Mouse (Mus musculus) frontal cortex, postnatal 25 days (tissue): ENCODE data around the gene Fam102a.
A peak's percentile ranks its signal among the peaks of the same experiment; 100 is the strongest.

Experiments used
- DNase-seq, 2 experiments: peaks; one replicate each; pipeline ENCODE4 v3.0.0; 2022; ENCODE audit warnings: low spot score in 2 of 2

The Fam102a gene

GRCm38 (mm10) chr2:32514335-32514734 is 20.8 kb upstream of the Fam102a start:
- no peak for DNase-seq

DNA sequence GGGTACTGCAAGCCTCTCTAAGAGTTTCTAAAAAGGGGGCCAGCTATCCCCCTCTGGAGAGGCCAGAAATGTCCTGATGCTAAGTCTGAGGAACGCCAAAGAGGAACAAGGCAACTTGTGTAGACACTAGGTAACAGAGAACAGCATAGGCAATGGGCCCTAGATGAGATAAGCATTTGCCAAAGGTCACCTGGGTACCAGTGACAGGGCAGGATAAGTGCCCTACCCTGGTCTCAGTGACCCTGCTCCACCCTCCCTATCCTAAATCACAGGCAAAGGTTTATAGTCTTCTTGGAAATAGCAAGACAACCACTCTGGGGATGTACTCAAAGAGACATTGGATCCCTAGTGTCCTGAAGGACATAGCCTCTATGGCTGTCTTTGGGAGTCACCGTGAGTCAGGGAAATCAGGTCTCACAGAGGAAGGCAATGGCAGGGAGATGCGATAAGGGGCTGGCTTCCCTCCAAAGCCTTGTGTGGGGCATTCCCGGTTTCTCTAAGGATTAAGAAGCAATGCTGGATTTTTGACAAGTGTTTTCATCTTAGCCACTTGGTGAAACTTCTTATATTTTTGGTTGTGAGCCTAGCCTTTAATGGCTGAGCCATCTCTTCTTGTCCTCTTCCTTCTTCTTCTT is 17.8 kb upstream of the Fam102a start:
- no peak for DNase-seq

DNA sequence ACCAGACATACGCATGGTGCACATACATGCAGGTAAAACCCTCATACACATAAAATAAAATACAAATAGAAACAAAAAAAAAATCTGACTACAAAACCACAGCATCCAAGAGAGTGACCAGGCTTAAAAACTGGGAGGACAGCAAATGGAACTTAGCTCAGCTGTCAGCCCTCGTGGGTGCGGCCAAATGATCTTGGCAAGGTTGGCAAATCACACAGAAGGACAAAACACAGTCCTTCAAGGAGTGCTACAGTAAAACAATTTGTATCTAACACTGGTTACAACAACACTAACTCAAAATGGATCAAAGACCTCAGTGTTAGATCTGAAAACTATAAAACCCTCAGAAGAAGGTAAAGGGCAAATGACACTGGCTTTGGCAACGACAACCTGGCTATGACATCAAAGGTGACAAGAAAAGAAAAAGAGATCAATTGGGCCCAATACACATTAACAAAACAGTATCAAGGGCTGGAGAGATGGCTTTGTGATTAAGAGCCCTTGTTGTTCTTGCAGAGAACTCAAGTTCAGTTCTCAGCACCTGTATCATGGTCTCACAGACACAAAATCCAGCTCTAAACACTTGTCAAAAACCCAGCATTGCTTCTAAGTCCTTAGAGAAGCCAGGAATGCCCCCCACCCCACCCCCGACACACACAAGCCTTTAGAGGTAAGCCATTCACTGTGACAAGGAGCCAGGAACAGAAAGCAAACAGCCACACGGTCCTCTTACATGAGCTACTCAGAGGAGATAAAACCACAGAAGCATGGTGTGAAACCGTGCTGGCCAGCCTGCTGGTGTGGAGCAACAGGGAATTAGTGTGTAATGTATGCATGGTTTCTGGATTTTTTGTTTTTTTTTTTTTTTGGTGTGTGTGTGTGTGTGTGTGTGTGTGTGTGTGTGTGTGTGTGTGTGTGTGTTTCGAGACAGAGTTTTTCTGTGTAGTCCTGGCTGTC is 14.8 kb upstream of the Fam102a start:
- DNase-seq: no peak

DNA sequence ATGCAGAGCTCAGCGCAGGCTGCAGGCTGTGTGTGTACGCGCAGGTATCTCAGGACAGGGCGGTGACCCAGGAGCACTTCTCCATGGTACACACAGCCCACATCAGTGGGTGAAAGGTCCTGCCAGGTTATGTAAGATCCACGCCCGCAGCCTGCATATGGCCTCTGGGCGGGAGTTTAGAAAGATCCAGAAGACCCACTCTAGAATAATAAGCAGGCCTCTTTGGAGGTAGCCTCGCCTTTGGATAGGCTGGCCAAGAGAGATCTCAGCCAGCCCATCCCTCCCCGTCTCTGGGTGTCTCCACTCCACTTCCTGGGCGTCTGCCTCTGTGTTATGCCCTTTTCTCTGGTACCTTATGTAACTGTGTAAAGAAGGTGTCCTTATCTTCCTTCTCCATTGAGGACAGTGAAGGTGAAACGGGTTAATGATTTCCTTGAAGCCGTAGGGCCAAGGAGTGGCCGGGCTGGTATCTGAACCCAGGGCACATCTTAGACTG is 10.5 kb upstream of the Fam102a start:
- DNase-seq: no peak

- no peak for DNase-seq
These were observed 9.3 kb upstream of the Fam102a start for GRCm38 (mm10) chr2:32525816-32526215.

GRCm38 (mm10) chr2:32527468-32527966 is 7.6 kb upstream of the Fam102a start:
- DNase-seq: no peak

DNA sequence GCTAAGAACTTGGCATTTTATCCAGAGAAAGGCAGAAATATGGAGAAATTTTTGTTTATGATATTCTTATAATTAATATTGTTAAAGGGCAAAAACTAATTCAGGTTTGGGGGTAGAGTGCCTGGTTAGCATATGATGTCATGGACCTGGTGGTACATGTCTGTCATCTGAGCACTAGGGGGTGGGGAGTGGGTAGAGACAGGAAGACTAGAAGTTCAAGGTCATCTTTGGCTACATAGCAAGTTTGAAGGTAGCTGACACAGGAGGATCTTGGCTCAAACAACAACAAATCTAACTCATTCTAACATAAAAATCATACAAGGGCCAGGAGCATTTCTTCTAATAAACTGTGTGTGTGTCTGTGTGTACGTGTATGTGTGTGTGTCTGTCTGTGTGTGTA is 6.8 kb upstream of the Fam102a start:
- DNase-seq: no peak

GRCm38 (mm10) chr2:32530479-32530878 is 4.7 kb upstream of the Fam102a start:
- DNase-seq: no peak

GRCm38 (mm10) chr2:32533163-32533562 is 2.0 kb upstream of the Fam102a start:
- no peak for DNase-seq

GRCm38 (mm10) chr2:32534061-32534732 is 935 bp upstream of the Fam102a start:
- no peak for DNase-seq

GRCm38 (mm10) chr2:32535501-32535991 is 414 bp downstream of the Fam102a start:
- DNase-seq: peak; percentile 29 to 42

DNA sequence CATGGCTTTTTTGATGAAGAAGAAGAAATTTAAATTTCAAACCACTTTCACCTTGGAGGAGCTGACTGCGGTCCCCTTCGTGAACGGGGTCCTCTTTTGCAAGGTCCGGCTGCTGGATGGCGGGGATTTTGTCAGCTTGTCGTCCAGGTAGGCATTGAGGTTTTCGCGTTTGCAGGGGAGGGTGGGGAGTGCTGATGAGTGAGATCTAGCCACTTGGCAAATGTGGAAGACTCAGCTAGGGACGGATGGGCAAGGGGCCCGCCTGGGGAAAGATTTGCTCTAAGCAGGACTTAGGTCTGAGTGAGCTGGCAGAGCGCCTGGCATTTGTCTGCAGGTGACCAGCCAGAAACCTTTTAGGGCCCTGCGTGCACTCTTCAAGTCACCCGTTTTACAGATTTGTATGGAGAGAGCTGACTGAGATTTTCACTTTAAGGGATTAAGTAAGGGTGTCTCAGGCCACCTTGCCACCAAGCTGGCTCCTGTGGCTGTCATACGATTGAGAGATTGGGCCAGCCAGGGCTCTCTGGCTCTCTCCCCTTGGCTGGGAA is 1.0 kb downstream of the Fam102a start:
- DNase-seq: no peak

DNA sequence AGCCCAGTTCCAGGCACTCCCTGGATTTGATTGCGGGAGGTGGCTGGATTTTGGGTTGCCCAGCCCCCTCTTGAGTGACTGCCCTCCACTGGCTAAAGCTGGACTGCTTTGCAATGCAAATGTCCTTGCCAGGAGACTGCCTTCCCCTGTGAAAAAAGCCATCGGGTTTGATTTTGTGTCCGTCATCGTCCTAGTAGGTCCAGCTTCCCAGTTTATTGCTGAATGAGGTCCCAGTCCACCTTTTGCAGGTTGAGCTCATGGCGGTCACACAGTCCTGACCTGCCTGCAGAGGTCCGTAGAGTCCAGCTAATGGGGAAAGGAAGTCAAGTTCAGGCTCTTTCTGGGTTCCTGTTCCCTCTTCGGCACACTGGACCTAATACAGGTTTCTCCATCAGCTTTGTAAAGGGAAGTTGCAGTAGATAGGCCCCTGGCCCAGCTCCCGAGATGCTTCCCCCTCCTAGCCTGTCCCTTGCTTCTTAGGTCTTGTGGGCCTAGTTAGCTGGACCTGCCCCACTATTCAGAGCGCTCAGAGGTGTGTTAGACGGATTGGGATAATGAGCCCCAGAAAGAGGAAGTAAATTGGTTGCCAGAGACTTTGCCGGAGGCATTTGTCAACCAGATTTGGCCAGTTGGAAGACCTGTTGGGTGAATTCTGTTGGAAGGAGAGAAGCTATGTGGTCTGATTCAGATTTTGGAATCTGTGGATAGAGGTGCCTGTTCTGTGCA is 1.7 kb downstream of the Fam102a start:
- peak; percentile 22 to 50 for DNase-seq

- no peak for DNase-seq
These were observed 2.3 kb downstream of the Fam102a start for GRCm38 (mm10) chr2:32537360-32537905.

GRCm38 (mm10) chr2:32537941-32538340 is 2.8 kb downstream of the Fam102a start:
- no peak for DNase-seq

GRCm38 (mm10) chr2:32538461-32538860 is 3.3 kb downstream of the Fam102a start:
- no peak for DNase-seq

- no peak for DNase-seq
These were observed 4.4 kb downstream of the Fam102a start for GRCm38 (mm10) chr2:32539452-32539981.

- DNase-seq: no peak
These were observed 6.3 kb downstream of the Fam102a start for GRCm38 (mm10) chr2:32541333-32541908.

DNA sequence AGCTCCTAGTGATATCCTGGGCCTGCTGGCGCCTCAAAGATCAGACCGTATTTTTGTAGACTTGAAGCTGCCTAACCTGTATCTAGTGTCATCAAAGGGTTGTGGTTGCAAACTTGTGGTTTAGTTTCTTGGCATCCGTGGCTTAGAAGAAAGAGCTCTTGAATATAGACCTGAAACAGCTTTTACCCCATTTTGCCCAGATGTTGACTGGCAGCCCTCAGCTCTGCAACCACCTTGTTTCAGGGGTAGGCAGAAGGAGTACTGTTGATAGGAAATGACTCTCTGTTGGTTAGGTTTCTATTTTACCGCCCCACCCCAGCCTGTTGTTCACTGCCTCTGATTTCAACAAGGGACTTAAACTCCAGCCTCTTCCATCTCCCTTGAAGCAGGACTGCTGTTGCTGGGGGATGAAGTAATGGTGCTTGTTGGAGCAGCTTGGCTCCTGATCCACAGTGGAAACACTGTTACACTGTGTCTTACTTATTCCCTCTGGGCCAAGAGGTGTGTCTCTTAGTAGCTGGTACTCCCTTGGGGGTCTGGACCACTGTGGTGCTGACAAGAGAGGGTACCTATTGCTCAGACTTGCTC is 6.9 kb downstream of the Fam102a start:
- no peak for DNase-seq

GRCm38 (mm10) chr2:32543031-32543449 is 7.9 kb downstream of the Fam102a start:
- no peak for DNase-seq
